Mouse (Mus musculus) forebrain, embryonic 16.5 days (tissue): ENCODE measurements around the gene Gm21725. TPM values are rescaled to one million over a fixed set of nuclear protein-coding genes. Genes with fewer than 3 reads are reported as not detected.
"Not testable (repeated sequence)": the region's sequence is repeated elsewhere in the genome, so short reads cannot be mapped to it uniquely, and the experiment has no call there.

ENCODE experiments used
- ATAC-seq: fragments of 200-750 bp; cut with Nextera tagmentation; 2 replicates; pipeline ENCODE4 v1.8.0; 2017; ENCODE audit warnings: mild to moderate bottlenecking, moderate library complexity
- H3K27ac ChIP-seq: fragments of 300-500 bp; sonication (generic); 2 replicates; pipeline ENCODE4 v1.5.1; 2014; ENCODE audit warnings: low read length, control low read depth
- H3K27me3 ChIP-seq: fragments of 300-500 bp; sonication (generic); replicated peaks from 2 replicates; pipeline ENCODE4 v1.6.1; 2014; ENCODE audit warnings: low read length; ENCODE audit not compliant: control insufficient read depth, insufficient read depth
- H3K36me3 ChIP-seq: fragments of 300-500 bp; sonication (generic); 2 replicates; pipeline ENCODE4 v1.6.1; 2014; ENCODE audit not compliant: control insufficient read depth, insufficient read depth
- H3K4me1 ChIP-seq: fragments of 300-500 bp; sonication (generic); replicated peaks from 2 replicates; pipeline ENCODE4 v1.6.1; 2014; ENCODE audit warnings: low read length; ENCODE audit not compliant: control insufficient read depth, insufficient read depth
- H3K4me2 ChIP-seq: fragments of 300-500 bp; sonication (generic); 2 replicates; pipeline ENCODE4 v1.6.1; 2014; ENCODE audit warnings: mild to moderate bottlenecking, low read length, control low read depth
- H3K4me3 ChIP-seq: fragments of 300-500 bp; sonication (generic); replicated peaks from 2 replicates; pipeline ENCODE4 v1.5.1; 2014; ENCODE audit warnings: mild to moderate bottlenecking, low read length, control low read depth
- H3K9ac ChIP-seq: fragments of 300-500 bp; sonication (generic); replicated peaks from 2 replicates; pipeline ENCODE4 v1.6.1; 2014; ENCODE audit warnings: low read depth, low read length, control low read depth
- H3K9me3 ChIP-seq: fragments of 300-500 bp; sonication (generic); 2 replicates; pipeline ENCODE4 v1.6.1; 2016; ENCODE audit warnings: low read length; ENCODE audit not compliant: control insufficient read depth
- WGBS: fragments of 180-500 bp; shearing (Covaris S2); extraction: QIAGEN DNeasy Blood & Tissue Kit; methylation state at CpG from one replicate; pipeline ENCODE4 v1.1.7; 2014; 5-methylcytosine and 5-hydroxymethylcytosine counted together
- polyA plus RNA-seq: library from polyadenylated mRNA; unstranded; fragments of >200 nt; fragmentation: Nextera tagmentation; extraction: Ambion mirVana; gene quantifications from 2 replicates; pipeline ENCODE4 v1.2.1, GENCODE M21; 2015

Gm21725 gene
- polyA plus RNA-seq, result not detected in 2 replicates

DNA sequence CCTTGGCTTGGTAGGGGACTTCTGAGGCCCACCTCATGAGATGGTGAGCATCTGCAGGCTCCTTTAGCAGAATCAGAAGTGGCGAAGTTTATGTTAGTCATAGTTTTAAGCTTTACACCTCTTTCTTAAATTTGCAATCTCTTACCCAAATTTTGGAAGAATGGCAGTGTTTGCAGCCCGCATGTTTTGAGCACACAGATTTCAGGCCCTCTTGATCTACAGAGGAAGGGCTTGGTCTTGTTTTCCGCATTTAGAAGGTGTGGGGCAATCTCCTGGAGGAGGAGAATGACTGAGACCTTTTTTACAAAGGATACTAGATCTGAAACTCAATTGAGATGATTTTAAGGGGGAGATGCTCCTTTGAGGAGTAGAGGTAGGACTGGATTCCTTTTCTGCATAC is at the start of gene Gm21725:
Gene Gm21725 (minus strand): TSS at position 101 of the 400 bp plus-strand sequence.
- not testable (repeated sequence) for H3K9ac ChIP-seq, H3K27me3 ChIP-seq, H3K36me3 ChIP-seq, ATAC-seq, H3K4me3 ChIP-seq, H3K4me1 ChIP-seq, H3K9me3 ChIP-seq, H3K27ac ChIP-seq, H3K4me2 ChIP-seq
- WGBS, result no CpG with 5 or more reads among the region's 3 CpGs

Other genes with a start within 250 kb of the Gm21725 start
- gene Gm21891, start 215.6 kb downstream of the Gm21725 start, polyA plus RNA-seq, result not detected in 2 replicates
- gene Gm21425, start 187.1 kb downstream of the Gm21725 start, polyA plus RNA-seq, result not detected in 2 replicates
- not detected in 2 replicates for gene Gm21828, start 125.1 kb downstream of the Gm21725 start, polyA plus RNA-seq
- gene Gm21440, start 96.7 kb downstream of the Gm21725 start, polyA plus RNA-seq, result not detected in 2 replicates
- not detected in 2 replicates for gene Gm21454, start 96.6 kb downstream of the Gm21725 start, polyA plus RNA-seq
- not detected in 2 replicates for gene Gm21866, start 116.5 kb upstream of the Gm21725 start, polyA plus RNA-seq
- not detected in 2 replicates for gene Gm20773, start 145.0 kb upstream of the Gm21725 start, polyA plus RNA-seq